Mouse (Mus musculus) lung, embryonic 14.5 days (tissue): ENCODE measurements around the gene Asgr1. TPM values are rescaled to one million over a fixed set of nuclear protein-coding genes. Genes with fewer than 3 reads are reported as not detected.
"Not testable (repeated sequence)": the region's sequence is repeated elsewhere in the genome, so short reads cannot be mapped to it uniquely, and the experiment has no call there.

Experiments
- ATAC-seq: fragments of 200-750 bp; cut with Nextera tagmentation; 2 replicates; pipeline ENCODE4 v1.8.0; 2017; ENCODE audit warnings: mild to moderate bottlenecking, moderate TSS enrichment, moderate library complexity; ENCODE audit not compliant: insufficient read depth
- DNase-seq: peaks from one replicate; pipeline ENCODE4 v3.0.0-alpha.2; 2015
- H3K27ac ChIP-seq: fragments of 300-500 bp; sonication (generic); 2 replicates; pipeline ENCODE4 v1.5.1; 2014; ENCODE audit warnings: low read depth, mild to moderate bottlenecking, moderate library complexity
- H3K27me3 ChIP-seq: fragments of 300-500 bp; sonication (generic); 2 replicates; pipeline ENCODE4 v1.6.1; 2014; ENCODE audit warnings: low read length, control low read depth; ENCODE audit not compliant: insufficient read depth
- H3K36me3 ChIP-seq: fragments of 300-500 bp; sonication (generic); 2 replicates; pipeline ENCODE4 v1.6.1; 2014; ENCODE audit warnings: control low read depth; ENCODE audit not compliant: insufficient read depth
- H3K4me1 ChIP-seq: fragments of 300-500 bp; sonication (generic); 2 replicates; pipeline ENCODE4 v1.6.1; 2014; ENCODE audit warnings: antibody characterized with exemption, control low read depth; ENCODE audit not compliant: insufficient read depth
- H3K4me2 ChIP-seq: fragments of 300-500 bp; sonication (generic); 2 replicates; pipeline ENCODE4 v1.6.1; 2014; ENCODE audit warnings: mild to moderate bottlenecking
- H3K4me3 ChIP-seq: fragments of 300-500 bp; sonication (generic); 2 replicates; pipeline ENCODE4 v1.5.1; 2014; ENCODE audit warnings: low read depth, low read length
- H3K9ac ChIP-seq: fragments of 300-500 bp; sonication (generic); 2 replicates; pipeline ENCODE4 v1.6.1; 2014
- H3K9me3 ChIP-seq: fragments of 300-500 bp; sonication (generic); 2 replicates; pipeline ENCODE4 v1.6.1; 2016; ENCODE audit warnings: low read depth, low read length, control low read depth
- CTCF ChIP-seq: IDR thresholded peaks from 2 replicates; pipeline ENCODE4 v1.5.1; 2016; ENCODE audit warnings: antibody characterized with exemption, low read depth
- WGBS: fragments of 180-500 bp; shearing (Covaris S2); extraction: QIAGEN DNeasy Blood & Tissue Kit; methylation state at CpG from one replicate; pipeline ENCODE4 v1.1.7; 2014; 5-methylcytosine and 5-hydroxymethylcytosine counted together
- polyA plus RNA-seq: library from polyadenylated mRNA; unstranded; fragments of >200 nt; fragmentation: Nextera tagmentation; extraction: Ambion mirVana; gene quantifications from 2 replicates; pipeline ENCODE4 v1.2.1, GENCODE M21; 2014

The Asgr1 gene
- polyA plus RNA-seq, 1 experiment from 2014 or later, result not detected

DNA sequence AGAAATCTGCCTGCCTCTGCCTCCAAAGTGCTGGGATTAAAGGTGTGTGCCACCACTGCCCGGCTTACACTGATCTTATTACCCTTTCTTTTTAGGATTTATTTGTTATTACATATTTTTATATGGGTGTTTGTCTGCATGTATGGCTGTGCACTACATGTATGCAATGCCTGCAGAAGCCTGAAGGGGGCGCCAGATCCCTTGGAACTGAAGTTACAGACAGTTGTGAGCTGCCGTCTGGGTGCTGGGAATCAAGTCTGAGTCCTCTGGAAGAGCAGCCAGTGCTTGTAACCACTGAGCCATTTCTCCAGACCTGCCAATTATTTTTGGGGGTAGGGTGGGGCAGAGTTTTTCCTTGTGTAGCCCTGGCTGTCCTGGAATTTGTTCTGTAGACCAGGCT, 9.2 kb downstream of the Asgr1 start:
- H3K36me3 ChIP-seq, result no peaks in the 10 kb centered on the region
- no peak for DNase-seq
- no peak overlapping the region for H3K4me2 ChIP-seq
- ATAC-seq, result no peak
- H3K27ac ChIP-seq, result no peak overlapping the region
- no peaks in the 10 kb centered on the region for H3K27me3 ChIP-seq
- no peak overlapping the region for H3K4me3 ChIP-seq
- no peaks in the 10 kb centered on the region for H3K9me3 ChIP-seq
- TF ChIP-seq CTCF, result no peak
- no peak overlapping the region for H3K9ac ChIP-seq
- 67% methylated on average over 3 of the region's 3 CpGs for WGBS
- no peaks in the 10 kb centered on the region for H3K4me1 ChIP-seq

DNA sequence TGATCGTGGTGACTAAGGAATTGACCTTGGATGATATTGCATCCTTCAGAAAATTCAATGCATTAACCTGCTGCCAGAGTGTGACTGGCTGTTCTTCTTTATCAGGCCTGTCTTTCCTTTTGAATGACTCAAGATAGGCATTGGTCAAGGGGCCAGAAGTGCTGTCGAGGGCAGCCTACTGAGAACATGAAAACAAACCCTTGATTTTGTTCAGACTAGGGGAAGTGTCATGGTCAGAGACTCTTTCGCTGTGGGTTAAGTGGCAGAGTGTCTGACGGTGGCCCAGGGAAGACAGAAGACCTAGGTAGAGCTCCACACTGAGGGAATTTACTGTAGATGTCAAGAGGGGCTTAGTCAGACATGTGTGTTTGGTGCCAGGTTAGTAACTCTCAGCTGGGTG, 12.8 kb downstream of the Asgr1 start:
- no peaks in the 10 kb centered on the region for H3K36me3 ChIP-seq
- H3K4me3 ChIP-seq, result no peak overlapping the region
- DNase-seq (no peak), ATAC-seq (no peak)
- no peak overlapping the region for H3K4me2 ChIP-seq
- TF ChIP-seq CTCF, result no peak
- H3K9ac ChIP-seq, result no peak overlapping the region
- H3K9me3 ChIP-seq, result no peaks in the 10 kb centered on the region
- no peaks in the 10 kb centered on the region for H3K4me1 ChIP-seq
- no peaks in the 10 kb centered on the region for H3K27me3 ChIP-seq
- 56% methylated on average over 4 of the region's 4 CpGs for WGBS
- H3K27ac ChIP-seq, result no peak overlapping the region

- no peak for TF ChIP-seq CTCF
- Histone ChIP-seq H3K27ac (no peak overlapping the region), H3K4me3 (no peak overlapping the region), H3K36me3 (no peaks in the 10 kb centered on the region), H3K9ac (no peak overlapping the region), H3K4me1 (no peaks in the 10 kb centered on the region), H3K9me3 (no peaks in the 10 kb centered on the region), H3K4me2 (no peak overlapping the region), H3K27me3 (no peaks in the 10 kb centered on the region)
- 48% methylated on average over 3 of the region's 3 CpGs for whole genome bisulfite sequencing
- no peak for DNase-seq
- ATAC-seq, result no peak
These were observed 14.4 kb downstream of the Asgr1 start for GRCm38 (mm10) chr11:70068245-70068644.

GRCm38 (mm10) chr11:70070057-70070456, 16.2 kb downstream of the Asgr1 start:
- DNase-seq, result no peak
- H3K4me2 ChIP-seq, result no peak overlapping the region
- H3K27me3 ChIP-seq, result no peaks in the 10 kb centered on the region
- ATAC-seq, result no peak
- no peaks in the 10 kb centered on the region for H3K36me3 ChIP-seq
- no peak overlapping the region for H3K4me3 ChIP-seq
- no peak overlapping the region for H3K27ac ChIP-seq
- H3K4me1 ChIP-seq, result no peaks in the 10 kb centered on the region
- H3K9ac ChIP-seq, result no peak overlapping the region
- 71% methylated on average over 6 of the region's 6 CpGs for WGBS
- H3K9me3 ChIP-seq, result no peaks in the 10 kb centered on the region
- no peak for TF ChIP-seq CTCF

DNA sequence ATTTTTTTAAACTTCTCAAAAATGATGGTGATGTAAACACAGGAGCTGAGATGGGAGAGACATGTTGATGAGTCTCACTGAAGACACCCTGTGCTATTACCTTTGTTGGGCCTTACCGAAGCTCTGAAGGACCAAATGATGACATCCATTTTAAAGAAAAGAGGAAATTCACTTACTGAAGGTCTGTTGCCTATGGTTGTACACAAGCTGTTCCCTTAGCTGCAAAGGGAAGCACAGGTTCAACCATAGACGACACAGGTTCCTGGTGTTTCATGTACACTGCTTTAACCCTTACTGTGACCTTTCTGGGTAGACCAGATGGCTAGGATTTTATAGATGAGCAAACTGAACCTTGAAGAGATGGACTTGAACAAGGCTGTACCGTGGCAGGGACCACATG, 16.7 kb downstream of the Asgr1 start:
- WGBS, result 78% methylated on average over 3 of the region's 3 CpGs

GRCm38 (mm10) chr11:70074379-70075071, 20.6 kb downstream of the Asgr1 start:
- H3K36me3 ChIP-seq, result no peaks in the 10 kb centered on the region
- 33% methylated on average over 17 of the region's 17 CpGs for WGBS
- no peak overlapping the region for H3K4me2 ChIP-seq
- DNase-seq (peak; percentile 96), ATAC-seq (no peak)
- no peaks in the 10 kb centered on the region for H3K9me3 ChIP-seq
- TF ChIP-seq CTCF, result peak; percentile 96
- no peaks in the 10 kb centered on the region for H3K4me1 ChIP-seq
- H3K4me3 ChIP-seq, result no peak overlapping the region
- H3K27ac ChIP-seq, result no peak overlapping the region
- H3K27me3 ChIP-seq, result no peaks in the 10 kb centered on the region
- no peak overlapping the region for H3K9ac ChIP-seq

More for the DNA sequence above, 16.7 kb downstream of the Asgr1 start:
- not testable (repeated sequence) for ATAC-seq, H3K4me2 ChIP-seq, H3K9ac ChIP-seq, H3K9me3 ChIP-seq, H3K36me3 ChIP-seq, H3K27ac ChIP-seq, H3K4me1 ChIP-seq, H3K27me3 ChIP-seq, H3K4me3 ChIP-seq, DNase-seq

DNA sequence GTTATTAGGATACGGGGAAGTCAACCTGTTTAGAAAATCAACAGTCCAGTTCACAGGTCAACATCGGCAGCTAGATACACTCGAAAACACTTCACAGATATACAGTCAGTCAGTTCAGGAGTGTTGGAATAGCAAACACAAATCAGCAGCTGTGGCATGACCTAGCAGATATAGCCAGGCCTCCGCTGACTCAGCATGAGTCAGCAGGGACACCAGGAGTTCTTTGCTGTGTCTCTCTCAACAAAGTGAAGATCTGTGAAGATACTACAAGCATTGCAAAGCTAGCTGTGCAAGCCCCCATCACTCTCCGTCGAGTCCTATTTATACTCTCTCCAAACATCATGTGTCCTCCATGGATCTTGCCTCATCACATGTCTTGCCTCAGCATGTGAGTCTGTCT, 21.7 kb downstream of the Asgr1 start:
- Histone ChIP-seq H3K27ac (no peak overlapping the region), H3K27me3 (no peaks in the 10 kb centered on the region), H3K4me1 (no peaks in the 10 kb centered on the region), H3K36me3 (no peaks in the 10 kb centered on the region), H3K9me3 (no peaks in the 10 kb centered on the region), H3K4me3 (no peak overlapping the region), H3K9ac (no peak overlapping the region), H3K4me2 (no peak overlapping the region)
- 58% methylated on average over 6 of the region's 6 CpGs for WGBS
- ATAC-seq (no peak), DNase-seq (no peak)
- no peak for TF ChIP-seq CTCF
